Mouse (Mus musculus) hindbrain, postnatal 0 days (tissue): ENCODE results near the gene Atad3a. TPM values are rescaled to one million over a fixed set of nuclear protein-coding genes. Genes with fewer than 3 reads are reported as not detected.

Experiments
- ATAC-seq: fragments of 200-750 bp; cut with Nextera tagmentation; 2 replicates; pipeline ENCODE4 v1.8.0; 2017; ENCODE audit warnings: mild to moderate bottlenecking, moderate TSS enrichment, moderate library complexity
- DNase-seq: peaks from one replicate; pipeline ENCODE4 v3.0.0-alpha.2; 2015; ENCODE audit warnings: low spot score
- H3K27ac ChIP-seq: fragments of 300-500 bp; sonication (generic); 2 replicates; pipeline ENCODE4 v1.5.1; 2014; ENCODE audit warnings: mild to moderate bottlenecking
- H3K27me3 ChIP-seq: fragments of 300-500 bp; sonication (generic); 2 replicates; pipeline ENCODE4 v1.6.1; 2014; ENCODE audit warnings: low read length, mixed read lengths; ENCODE audit not compliant: insufficient read depth
- H3K36me3 ChIP-seq: fragments of 300-500 bp; sonication (generic); 2 replicates; pipeline ENCODE4 v1.6.1; 2014; ENCODE audit warnings: low read length, mixed read lengths; ENCODE audit not compliant: insufficient read depth
- H3K4me1 ChIP-seq: fragments of 300-500 bp; sonication (generic); 2 replicates; pipeline ENCODE4 v1.6.1; 2014; ENCODE audit warnings: antibody characterized with exemption, low read length, mixed read lengths; ENCODE audit not compliant: insufficient read depth
- H3K4me2 ChIP-seq: fragments of 300-500 bp; sonication (generic); 2 replicates; pipeline ENCODE4 v1.6.1; 2014; ENCODE audit warnings: low read depth, mild to moderate bottlenecking, low read length, moderate library complexity, mixed read lengths
- H3K4me3 ChIP-seq: fragments of 300-500 bp; sonication (generic); 2 replicates; pipeline ENCODE4 v1.5.1; 2014; ENCODE audit warnings: low read length
- H3K9ac ChIP-seq: fragments of 300-500 bp; sonication (generic); replicated peaks from 2 replicates; pipeline ENCODE4 v1.6.1; 2014; ENCODE audit warnings: mild to moderate bottlenecking, low read length, moderate library complexity, mixed read lengths
- H3K9me3 ChIP-seq: fragments of 300-500 bp; sonication (generic); 2 replicates; pipeline ENCODE4 v1.6.1; 2016; ENCODE audit warnings: low read length, mixed read lengths
- CTCF ChIP-seq: IDR thresholded peaks from 2 replicates; pipeline ENCODE4 v1.5.1; 2016; ENCODE audit warnings: antibody characterized with exemption, control low read depth, low read depth
- WGBS: fragments of 180-500 bp; shearing (Covaris S2); extraction: QIAGEN DNeasy Blood & Tissue Kit; methylation state at CpG from one replicate; pipeline ENCODE4 v1.1.7; 2014; 5-methylcytosine and 5-hydroxymethylcytosine counted together
- polyA plus RNA-seq: library from polyadenylated mRNA; unstranded; fragments of >200 nt; fragmentation: Nextera tagmentation; extraction: Ambion mirVana; gene quantifications from 2 replicates; pipeline ENCODE4 v1.2.1, GENCODE M21; 2015
- total RNA-seq: library from RNA; depleted of rRNA; stranded (reverse); fragments of >200 nt; gene quantifications from 2 replicates; pipeline ENCODE4 v1.2.3, GENCODE M21; 2014

Gene Atad3a
- total and polyA plus RNA-seq, 2 experiments from 2014 or later, result 72.2 to 83.4 TPM

GRCm38 (mm10) chr4:155739741-155740636 lies 20.9 kb downstream of the Atad3a start:
- H3K27ac ChIP-seq, result peak overlapping the region; percentile 28; the same call in 1 of the 2 replicates
- no peak overlapping the region for H3K9ac ChIP-seq
- H3K4me1 ChIP-seq, result peaks cover 8% of the 10 kb centered on the region; the same call in 1 of the 2 replicates
- no peak overlapping the region for H3K4me2 ChIP-seq
- DNase-seq (peak; percentile 59), ATAC-seq (peak; percentile 21; the same call in 1 of the 2 replicates)
- H3K4me3 ChIP-seq, result no peak overlapping the region
- H3K9me3 ChIP-seq, result no peaks in the 10 kb centered on the region
- H3K27me3 ChIP-seq, result no peaks in the 10 kb centered on the region
- no peak for TF ChIP-seq CTCF
- 64% methylated on average over 37 of the region's 37 CpGs for WGBS
- peaks cover 36% of the 10 kb centered on the region for H3K36me3 ChIP-seq

DNA sequence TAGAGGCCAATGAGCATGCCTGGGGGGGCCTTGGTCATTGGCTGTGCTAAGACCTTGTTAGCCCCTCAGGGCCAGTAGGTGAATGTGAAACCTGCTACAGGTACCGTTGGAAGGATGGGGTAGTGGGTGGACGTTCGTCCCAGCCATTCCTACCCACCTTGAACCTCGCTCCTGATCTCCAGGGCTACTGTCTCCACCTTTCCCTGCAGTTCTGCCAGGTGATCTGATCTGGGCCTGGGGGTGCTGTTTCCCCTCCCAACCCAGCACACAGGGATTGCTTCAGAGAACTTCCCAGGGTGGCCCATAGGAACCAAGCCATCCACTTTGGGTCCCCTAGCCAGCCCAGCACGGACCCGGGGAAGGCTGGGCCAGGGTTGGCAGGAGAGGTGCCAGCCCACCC lies 21.7 kb downstream of the Atad3a start:
- Histone ChIP-seq H3K4me1 (peaks cover 8% of the 10 kb centered on the region; the same call in 1 of the 2 replicates), H3K27me3 (no peaks in the 10 kb centered on the region), H3K27ac (no peak overlapping the region; the same call in 1 of the 2 replicates), H3K9me3 (no peaks in the 10 kb centered on the region), H3K4me3 (no peak overlapping the region), H3K9ac (no peak overlapping the region), H3K4me2 (no peak overlapping the region), H3K36me3 (peaks cover 36% of the 10 kb centered on the region)
- WGBS, result 69% methylated on average over 6 of the region's 6 CpGs
- ATAC-seq (no peak), DNase-seq (no peak)
- TF ChIP-seq CTCF, result no peak

GRCm38 (mm10) chr4:155738262-155738661 lies 22.6 kb downstream of the Atad3a start:
- no peak overlapping the region for H3K4me3 ChIP-seq
- no peak overlapping the region for H3K9ac ChIP-seq
- no peaks in the 10 kb centered on the region for H3K9me3 ChIP-seq
- no peak for DNase-seq
- H3K4me1 ChIP-seq, result peaks cover 8% of the 10 kb centered on the region; the same call in 1 of the 2 replicates
- 58% methylated on average over 8 of the region's 8 CpGs for WGBS
- TF ChIP-seq CTCF, result no peak
- no peak for ATAC-seq
- H3K27me3 ChIP-seq, result no peaks in the 10 kb centered on the region
- H3K36me3 ChIP-seq, result peaks cover 32% of the 10 kb centered on the region
- no peak overlapping the region for H3K27ac ChIP-seq
- H3K4me2 ChIP-seq, result no peak overlapping the region

DNA sequence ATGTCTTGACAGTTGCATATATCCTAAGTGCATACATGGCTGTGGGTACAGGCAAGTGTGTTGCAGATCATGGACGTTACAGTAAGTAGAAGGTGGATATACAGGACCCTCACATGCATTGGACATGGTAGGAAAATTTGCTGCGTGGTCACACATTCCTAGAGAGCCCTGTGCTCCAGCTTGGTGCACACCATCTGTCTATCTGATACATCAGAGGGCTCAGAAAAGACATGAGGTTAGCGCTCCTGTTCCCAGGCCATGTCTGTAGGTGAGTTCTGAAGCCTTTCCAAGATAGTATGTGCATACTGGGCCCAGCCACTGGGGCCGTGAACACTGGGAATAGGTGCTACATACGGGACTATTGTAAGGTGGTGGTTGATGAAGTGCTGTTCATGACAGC lies 24.5 kb downstream of the Atad3a start:
- 89% methylated on average over 5 of the region's 5 CpGs for WGBS
- DNase-seq, result no peak
- TF ChIP-seq CTCF, result no peak
- no peaks in the 10 kb centered on the region for H3K9me3 ChIP-seq
- H3K27ac ChIP-seq, result no peak overlapping the region
- H3K9ac ChIP-seq, result no peak overlapping the region
- H3K4me2 ChIP-seq, result peak overlapping the region; percentile 89
- 0 out of 2 replicates have a peak overlapping the region, but pooled peaks have one; percentile 83 for H3K4me3 ChIP-seq
- no peak for ATAC-seq
- H3K36me3 ChIP-seq, result peaks cover 16% of the 10 kb centered on the region; the same call in 1 of the 2 replicates
- peaks cover 8% of the 10 kb centered on the region; the same call in 1 of the 2 replicates for H3K4me1 ChIP-seq
- H3K27me3 ChIP-seq, result no peaks in the 10 kb centered on the region

DNA sequence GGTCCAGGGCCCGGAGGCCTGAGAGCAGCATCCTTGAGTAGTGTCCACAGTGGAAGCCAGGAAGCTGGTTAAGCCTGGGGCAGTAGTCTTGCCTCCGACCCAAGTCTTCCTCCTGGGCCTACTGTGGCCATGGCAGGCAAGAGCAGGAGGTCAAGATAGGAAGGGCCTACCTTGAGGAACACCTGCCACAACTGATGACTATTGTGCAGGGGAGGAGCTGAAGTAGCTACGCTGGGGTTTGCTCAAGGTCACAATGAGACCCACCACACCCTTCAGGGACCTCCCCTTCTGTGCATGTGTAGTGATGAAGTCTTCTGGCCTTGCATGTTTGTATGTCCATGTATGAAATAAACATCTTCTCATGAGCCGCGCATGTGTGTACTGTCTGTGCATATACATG lies 25.1 kb downstream of the Atad3a start:
- Histone ChIP-seq H3K4me3 (peak overlapping the region; percentile 83), H3K27ac (peak overlapping the region; percentile 98), H3K4me1 (peaks cover 8% of the 10 kb centered on the region; the same call in 1 of the 2 replicates), H3K27me3 (no peaks in the 10 kb centered on the region), H3K4me2 (peak overlapping the region; percentile 89), H3K36me3 (peaks cover 13% of the 10 kb centered on the region; the same call in 1 of the 2 replicates), H3K9ac (peak overlapping the region; percentile 95), H3K9me3 (no peaks in the 10 kb centered on the region)
- no peak for TF ChIP-seq CTCF
- WGBS, result 61% methylated on average over 5 of the region's 5 CpGs
- ATAC-seq (no peak), DNase-seq (no peak)

- Histone ChIP-seq H3K4me3 (peak overlapping the region; percentile 83), H3K4me1 (peaks cover 8% of the 10 kb centered on the region; the same call in 1 of the 2 replicates), H3K36me3 (peaks cover 8% of the 10 kb centered on the region; the same call in 1 of the 2 replicates), H3K9me3 (no peaks in the 10 kb centered on the region), H3K27ac (peak overlapping the region; percentile 98), H3K9ac (peak overlapping the region; percentile 95), H3K27me3 (no peaks in the 10 kb centered on the region), H3K4me2 (peak overlapping the region; percentile 89)
- WGBS, result 2% methylated on average over 60 of the region's 79 CpGs
- TF ChIP-seq CTCF, result no peak
- peak; percentile 75 for ATAC-seq
- peak; percentile 78 for DNase-seq
Observed at GRCm38 (mm10) chr4:155734951-155735702, 25.8 kb downstream of the Atad3a start.
